Mouse (Mus musculus) kidney, adult 9 months (tissue): ENCODE data around the gene Cfap65.
A peak's percentile ranks its signal among the peaks of the same experiment; 100 is the strongest.

Experiments
- DNase-seq: peaks from one replicate; pipeline ENCODE4 v3.0.0; 2022

Cfap65 gene

DNA sequence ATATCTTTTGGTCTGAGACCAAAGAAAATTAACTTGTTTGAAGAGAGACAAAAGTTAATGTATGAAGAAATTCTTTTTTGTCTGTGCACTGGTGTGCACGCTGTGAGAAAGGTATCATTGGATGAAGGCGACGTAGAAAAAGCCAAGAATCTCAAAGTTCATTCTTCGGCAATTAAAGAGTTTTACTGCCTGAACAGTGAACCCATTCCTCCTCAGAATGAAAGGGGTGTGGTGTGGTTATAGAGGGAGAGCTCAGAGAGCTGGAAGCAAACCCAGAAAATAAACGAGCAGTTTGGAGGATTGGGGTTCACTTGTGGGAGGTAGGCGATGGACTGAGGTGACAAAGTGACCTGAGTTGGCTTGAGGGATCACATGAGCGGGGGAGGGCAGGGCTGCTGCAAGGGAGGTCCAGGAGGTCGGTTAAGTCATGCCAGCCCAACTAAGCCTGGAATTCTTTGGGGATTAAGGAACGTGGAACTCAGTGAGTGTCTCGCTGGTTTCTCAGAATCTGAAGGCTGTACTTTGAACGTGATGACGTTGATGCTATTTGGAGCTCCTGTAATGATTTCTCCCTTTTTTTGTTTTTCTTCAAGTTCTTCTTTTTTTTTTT, 927 bp upstream of the Cfap65 start:
- DNase-seq: peak; percentile 86

GRCm38 (mm10) chr1:74927621-74928296, 7.6 kb downstream of the Cfap65 start:
- DNase-seq: no peak

DNA sequence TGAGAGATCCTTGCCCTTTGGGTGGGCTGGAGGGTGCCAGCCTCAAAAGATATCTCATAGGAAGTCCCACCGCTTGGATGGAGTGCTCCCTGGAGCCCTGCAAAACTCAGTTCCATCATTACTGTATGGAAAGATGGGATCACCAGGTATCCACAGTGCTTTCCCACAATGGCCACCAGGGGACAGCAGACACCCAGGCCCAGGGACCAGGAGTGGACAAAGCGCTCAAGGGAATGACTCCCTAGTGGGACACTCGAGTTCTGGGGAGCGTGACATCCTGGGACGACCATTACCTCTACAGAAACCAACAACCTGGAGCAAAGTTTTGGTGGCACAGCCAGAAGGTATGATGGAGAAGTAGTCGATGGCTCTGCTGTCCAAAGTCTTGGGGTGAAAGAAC, 8.7 kb downstream of the Cfap65 start:
- peak; percentile 76 for DNase-seq

- DNase-seq: peak; percentile 60
Measured at GRCm38 (mm10) chr1:74924464-74924863, 10.9 kb downstream of the Cfap65 start.

GRCm38 (mm10) chr1:74915706-74916105, 19.7 kb downstream of the Cfap65 start:
- DNase-seq: peak; percentile 38

DNA sequence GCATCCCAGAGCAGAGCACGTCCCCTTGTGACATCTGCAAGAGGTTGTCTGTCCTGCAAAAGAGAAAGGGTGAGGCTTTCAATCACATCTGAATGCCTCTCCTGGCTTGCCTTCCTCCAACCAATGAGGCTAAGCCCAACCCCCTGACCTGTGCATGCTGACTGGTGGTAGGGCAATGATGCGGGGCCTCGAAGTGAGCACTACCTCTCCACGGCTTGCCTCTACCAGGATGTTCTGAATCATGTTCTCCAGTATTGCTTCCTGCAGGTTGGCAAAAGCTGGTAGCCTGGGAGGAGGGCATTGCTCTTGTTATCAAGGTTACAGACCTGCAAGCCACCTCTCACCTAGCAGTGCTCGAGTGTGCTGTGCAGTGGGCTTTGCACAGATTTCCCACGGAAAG, 33.2 kb downstream of the Cfap65 start:
- no peak for DNase-seq

DNA sequence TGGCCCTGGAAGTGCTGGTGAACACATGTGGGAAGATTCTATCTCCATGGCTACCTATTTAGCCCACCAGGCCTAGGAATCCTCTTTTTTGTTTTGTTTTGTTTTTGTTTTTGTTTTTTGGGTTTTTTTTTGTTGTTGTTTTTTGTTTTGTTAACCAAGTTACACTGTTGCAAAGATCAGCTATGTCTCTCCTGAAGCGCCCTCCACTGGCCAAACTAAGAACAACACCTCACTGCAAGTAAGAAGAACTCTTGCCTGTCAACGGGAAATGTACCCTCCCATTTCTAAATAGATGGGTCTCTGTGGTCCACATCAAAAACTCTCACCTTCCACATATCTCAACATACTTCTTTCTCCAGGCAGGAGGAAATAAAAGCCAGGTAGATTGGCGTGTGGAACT, 33.7 kb downstream of the Cfap65 start:
- peak; percentile 67 for DNase-seq

- peak; percentile 39 for DNase-seq
Measured at GRCm38 (mm10) chr1:74900341-74901285, 34.8 kb downstream of the Cfap65 start.

- no peak for DNase-seq
Measured at GRCm38 (mm10) chr1:74898656-74899431, 36.6 kb downstream of the Cfap65 start.

DNA sequence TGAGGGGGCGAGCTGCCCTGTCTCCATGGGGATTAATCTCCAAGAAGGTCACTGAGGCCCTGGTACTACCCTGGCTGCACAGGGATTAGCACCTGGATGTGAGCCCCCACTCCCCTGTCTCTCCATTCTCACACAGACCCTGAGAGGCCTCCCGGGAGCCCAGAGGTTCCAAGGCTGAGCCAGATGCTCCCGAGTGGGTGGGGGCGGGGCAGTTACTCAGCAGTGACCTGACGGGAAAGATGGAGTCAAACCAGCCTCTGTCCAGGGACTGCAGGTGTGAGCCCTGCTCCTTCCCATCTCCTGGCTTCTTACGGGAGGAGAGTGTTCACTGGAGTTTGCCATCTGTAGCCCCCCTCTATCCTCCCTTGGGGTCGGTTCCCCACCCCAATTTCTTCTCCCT, 37.4 kb downstream of the Cfap65 start:
- no peak for DNase-seq

DNA sequence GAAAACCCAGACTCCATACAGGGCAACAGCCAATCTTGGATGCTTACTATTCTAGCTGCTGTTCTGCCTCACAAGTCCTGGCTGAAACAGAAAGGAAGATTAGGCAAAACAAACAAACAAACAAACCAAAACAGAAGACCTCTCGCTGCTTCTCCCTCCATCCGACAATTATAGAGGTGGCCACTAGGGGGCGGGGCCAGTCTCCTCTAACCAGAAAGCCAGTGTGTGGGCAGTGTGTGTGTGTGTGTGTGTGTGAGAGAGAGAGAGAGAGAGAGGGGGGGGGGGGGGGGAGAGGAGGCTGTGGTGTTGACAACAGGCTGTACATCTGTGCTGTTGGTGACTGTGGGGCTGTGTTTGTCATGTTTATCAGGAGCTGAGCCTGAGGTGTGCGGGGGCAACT, 40.4 kb downstream of the Cfap65 start:
- peak; percentile 48 for DNase-seq

DNA sequence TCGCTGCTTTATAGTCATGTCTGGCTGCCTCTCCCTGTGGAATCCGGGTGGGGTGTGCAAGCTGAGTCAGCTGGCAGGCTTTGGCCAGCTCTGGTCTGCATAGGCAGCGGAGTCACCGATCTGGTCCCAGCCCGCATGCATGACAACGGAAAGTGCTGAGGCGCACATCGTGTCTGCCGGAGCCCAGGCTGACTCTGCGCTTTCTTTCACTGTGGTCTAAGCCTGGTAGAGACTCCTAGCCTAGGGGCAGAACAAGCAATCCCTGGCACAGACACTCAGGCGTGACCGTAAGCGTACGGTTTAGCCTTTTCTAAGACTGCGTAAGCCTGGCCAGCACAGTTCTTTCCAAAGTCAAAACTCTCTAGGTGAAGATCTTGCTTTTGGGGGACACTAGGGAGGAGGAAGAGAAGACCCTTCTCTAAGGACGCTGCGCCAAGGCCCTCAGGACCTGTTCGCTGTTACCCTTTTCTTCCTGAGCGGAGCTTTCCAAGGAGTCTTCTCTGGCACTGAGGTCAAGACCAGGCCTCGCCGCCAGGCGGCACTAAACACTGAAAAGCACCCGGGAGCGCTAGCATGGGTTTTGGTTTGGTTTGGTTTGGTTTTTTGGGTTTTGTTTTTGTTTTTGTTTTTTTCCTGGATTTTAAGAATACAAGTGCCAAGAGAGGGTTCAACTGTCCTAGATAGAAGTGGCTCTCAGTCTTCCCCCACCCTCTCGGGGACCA, 42.1 kb downstream of the Cfap65 start, which contains the start of gene Cryba2:
Gene Cryba2 (minus strand): TSS at position 10 of the 722 bp plus-strand sequence.
- peak; percentile 64 for DNase-seq

- DNase-seq: no peak
Measured at GRCm38 (mm10) chr1:74892351-74893133, 42.9 kb downstream of the Cfap65 start.

DNA sequence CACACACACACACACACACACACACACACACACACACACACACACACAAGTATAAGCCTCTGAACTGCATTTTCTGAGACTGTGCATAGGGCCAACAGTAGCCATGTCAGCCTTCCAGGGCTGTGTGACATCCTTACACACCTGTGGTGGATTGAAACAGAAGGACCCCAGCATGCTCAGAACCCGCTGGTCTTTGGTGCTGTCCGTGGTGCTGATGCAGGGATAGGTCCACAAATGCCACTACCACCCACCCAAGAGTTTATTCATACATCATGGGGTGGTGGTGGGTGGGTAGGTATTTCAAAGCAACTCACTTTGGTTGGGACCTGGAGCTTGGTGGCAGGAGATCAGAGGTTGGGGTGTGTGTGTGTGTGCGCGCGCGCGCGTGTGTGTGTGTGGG, 43.9 kb downstream of the Cfap65 start:
- DNase-seq: no peak

DNA sequence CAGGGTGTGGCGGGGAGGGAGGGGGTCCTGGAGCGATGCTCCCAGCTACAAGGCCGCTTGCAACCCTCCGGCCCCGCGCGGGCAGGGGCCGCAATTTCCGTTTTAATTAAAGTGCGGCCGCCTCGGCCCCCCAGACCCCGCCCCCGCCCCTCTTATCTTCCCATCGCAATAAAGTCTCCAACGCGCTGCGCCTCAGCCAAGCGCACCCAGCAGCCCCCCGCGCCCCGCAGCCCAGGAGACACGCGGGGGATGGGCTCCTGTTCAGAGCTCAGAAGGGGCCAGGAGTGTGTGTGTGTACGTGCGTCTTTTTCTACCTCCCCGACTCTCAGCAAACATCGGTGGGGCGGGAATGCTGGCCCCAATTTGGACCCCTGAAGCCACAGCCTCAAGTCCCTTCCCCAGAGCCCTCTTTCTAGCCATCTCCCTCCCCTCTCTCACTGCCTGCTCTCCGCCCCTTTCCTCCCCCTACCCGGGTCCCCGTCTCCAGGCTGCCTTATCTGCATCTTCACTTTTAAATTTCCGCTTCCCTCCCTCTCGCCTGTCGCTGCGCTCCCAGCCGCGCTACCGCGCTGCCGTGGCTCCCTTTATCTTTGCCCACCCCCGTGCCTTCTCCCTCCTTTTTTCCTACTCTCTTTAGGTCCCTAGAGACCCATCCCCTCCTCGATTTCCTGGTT, 49.9 kb downstream of the Cfap65 start, which contains the start of gene Fev:
Gene Fev (minus strand): TSS at position 51 of the 674 bp plus-strand sequence.
- DNase-seq: no peak

DNA sequence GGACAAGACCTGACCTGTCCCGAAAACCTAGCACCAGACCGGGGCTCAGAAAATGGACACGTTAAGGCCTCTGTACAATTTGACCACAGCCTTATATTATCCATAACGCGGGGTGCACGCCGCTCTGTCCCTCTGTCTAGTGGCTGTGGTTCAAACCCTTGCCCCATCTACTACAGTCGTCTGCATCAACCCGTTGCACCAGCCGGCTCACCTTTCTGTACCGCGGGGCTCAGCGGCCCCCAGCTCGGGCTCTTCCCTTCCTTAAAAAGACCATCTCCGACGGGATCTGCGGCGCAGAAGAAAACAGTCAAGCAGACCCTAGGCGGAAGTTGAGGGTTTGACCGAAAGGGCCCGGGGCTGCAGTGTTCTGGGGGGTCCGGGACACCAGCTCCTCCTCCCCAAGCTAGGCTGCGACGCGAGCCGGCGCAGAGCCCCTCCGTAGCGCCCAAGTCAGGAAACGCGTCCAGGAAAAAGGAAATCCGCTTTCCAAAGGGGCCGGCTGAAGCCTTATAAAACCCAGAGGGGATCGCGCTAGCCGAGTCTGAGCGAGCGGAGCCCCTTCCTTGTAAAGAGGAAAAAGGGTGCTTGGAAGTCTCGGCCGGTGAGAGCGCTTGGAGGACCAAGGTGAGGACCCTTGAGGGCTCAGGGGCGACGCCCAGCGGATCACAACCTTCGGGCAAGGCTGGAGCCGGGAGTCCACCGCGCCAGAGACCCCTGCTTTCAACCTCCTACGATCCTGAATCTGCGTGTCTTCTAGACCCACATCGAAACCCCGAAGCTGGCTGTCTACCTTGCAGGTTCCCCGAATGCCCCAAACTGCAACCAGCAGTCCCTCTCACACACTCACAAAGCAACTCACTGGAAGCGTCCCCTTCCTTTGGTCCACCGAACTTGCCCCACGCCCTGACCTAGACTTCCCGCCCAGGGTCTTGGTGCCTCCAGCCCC, 50.9 kb downstream of the Cfap65 start:
- DNase-seq: no peak

DNA sequence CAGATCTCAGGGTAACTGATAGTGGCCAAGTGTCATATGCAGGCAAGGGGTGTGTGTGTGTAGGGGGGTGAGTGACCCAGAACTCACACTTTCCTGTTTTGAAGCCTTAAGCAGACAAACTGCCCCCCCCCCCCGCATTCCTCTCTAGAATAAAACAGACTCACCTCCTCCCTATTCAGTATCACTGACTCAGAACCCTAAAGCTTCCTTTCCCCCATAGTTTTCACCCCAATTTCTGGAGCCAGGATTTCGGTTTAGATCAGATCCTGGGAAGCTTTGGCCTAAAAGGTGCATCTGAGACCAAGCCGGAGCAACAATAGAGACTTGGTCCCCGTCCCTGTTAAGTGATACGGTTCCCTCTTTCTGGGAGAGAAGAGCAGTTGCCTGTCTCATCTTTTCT, 52.0 kb downstream of the Cfap65 start:
- DNase-seq: no peak

DNA sequence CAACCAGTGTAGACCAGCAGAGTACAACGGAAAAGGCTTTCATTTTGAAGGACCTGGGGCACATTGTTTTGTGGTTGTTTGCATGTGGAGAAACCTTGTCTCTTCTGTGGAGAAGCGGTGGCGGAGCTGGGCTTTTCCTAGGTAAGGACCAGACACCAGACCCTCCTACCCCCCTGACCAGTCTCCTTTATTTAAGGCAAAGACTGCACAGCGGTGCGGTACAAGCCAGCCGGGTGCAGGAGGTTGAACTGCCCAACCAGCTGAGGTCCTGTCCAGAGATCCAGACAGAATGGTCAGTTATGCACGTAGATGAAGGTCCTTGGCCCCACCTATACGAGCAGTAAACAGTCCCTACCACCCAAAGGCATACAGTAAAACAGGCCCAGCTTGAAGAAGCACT, 52.6 kb downstream of the Cfap65 start:
- DNase-seq: no peak

GRCm38 (mm10) chr1:74882055-74882734, 53.2 kb downstream of the Cfap65 start:
- no peak for DNase-seq
